Mouse (Mus musculus): Measurements from ENCODE around the gene Vmn1r127. TPM values are rescaled to one million over a fixed set of nuclear protein-coding genes. Genes with fewer than 3 reads are reported as not detected.
"Not testable (repeated sequence)": the region's sequence is repeated elsewhere in the genome, so short reads cannot be mapped to it uniquely, and the experiment has no call there.

The Vmn1r127 gene
- total RNA-seq (2021): not detected

DNA sequence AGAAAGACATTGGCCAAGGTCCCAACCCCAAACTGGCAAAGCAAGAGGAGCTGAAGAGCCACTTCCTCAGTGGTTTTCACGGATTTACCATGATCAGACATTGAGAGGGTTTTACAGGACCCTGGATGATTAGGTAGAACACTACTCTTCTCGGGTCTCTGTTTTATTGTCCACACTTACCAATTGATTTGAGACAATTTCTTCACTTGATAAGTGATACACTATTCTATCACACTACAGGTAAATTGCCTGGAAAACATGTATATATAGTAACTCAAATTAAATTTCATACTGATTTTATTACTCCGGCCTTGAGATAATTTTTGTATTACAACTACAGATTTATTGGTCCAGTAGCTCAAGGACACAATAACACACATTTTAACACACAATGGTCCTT, at the start of gene Vmn1r127:
Gene Vmn1r127 (minus strand): TSS at position 101 of the 400 bp plus-strand sequence.
- intact Hi-C loops (cut with DNase I): not testable (repeated sequence)

DNA sequence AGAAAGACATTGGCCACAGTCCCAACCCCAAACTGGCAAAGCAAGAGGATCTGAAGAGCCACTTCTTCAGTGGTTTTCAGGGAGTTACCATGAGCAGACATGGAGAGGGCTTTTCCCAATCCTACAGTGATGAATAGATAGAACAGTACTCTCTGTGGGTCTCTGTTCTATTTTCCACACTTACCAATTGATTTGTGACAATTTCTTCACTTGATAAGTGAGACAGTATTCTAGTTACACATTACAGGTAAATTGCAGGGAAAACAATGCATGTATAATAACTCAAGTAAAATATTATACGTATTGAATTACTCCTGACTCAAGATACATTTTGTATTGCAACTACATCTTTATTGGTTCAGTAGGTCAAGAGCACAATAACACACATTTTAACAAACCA, 41.5 kb upstream of the Vmn1r127 start, which contains the start of gene Vmn1r129:
Gene Vmn1r129 (minus strand): TSS at position 101 of the 400 bp plus-strand sequence.
- DNase-seq (ENCODE audit: low spot score); intact Hi-C loops (cut with DNase I): not testable (repeated sequence)

More for the DNA sequence above, at the start of gene Vmn1r127:
- not testable (repeated sequence) for DNase-seq (ENCODE audit: low spot score)

- DNase-seq (ENCODE audit: low spot score); intact Hi-C loops (cut with DNase I): not testable (repeated sequence)
Observed at GRCm38 (mm10) chr7:21349073-21349472, 29.4 kb upstream of the Vmn1r127 start, which contains the start of gene Vmn1r128. TSS of gene Vmn1r128 (plus strand) at chr7:21349373.

- DNase-seq (ENCODE audit: low spot score); intact Hi-C loops (cut with DNase I): not testable (repeated sequence)
Observed at GRCm38 (mm10) chr7:21301367-21301766, 18.3 kb downstream of the Vmn1r127 start, which contains the start of gene Vmn1r126. TSS of gene Vmn1r126 (minus strand) at chr7:21301467.

- intact Hi-C loops (cut with DNase I); DNase-seq (ENCODE audit: low spot score): not testable (repeated sequence)
Observed at GRCm38 (mm10) chr7:21271879-21272278, 47.8 kb downstream of the Vmn1r127 start, which contains the start of gene Vmn1r125. TSS of gene Vmn1r125 (plus strand) at chr7:21272179.

Other genes starting within 250 kb of the Vmn1r127 start
- not detected for gene Vmn1r121, start 221.3 kb downstream of the Vmn1r127 start, total RNA-seq (2021)
- not detected for gene Vmn1r122, start 185.7 kb downstream of the Vmn1r127 start, total RNA-seq (2021)
- gene Vmn1r123, start 157.7 kb downstream of the Vmn1r127 start, total RNA-seq (2021): not detected
- not detected for gene Gm5157, start 129.4 kb downstream of the Vmn1r127 start, total RNA-seq (2021)
- not detected for gene Vmn1r124, start 59.2 kb downstream of the Vmn1r127 start, total RNA-seq (2021)
- gene Vmn1r125, start 47.7 kb downstream of the Vmn1r127 start, total RNA-seq (2021): not detected
- not detected for gene Vmn1r126, start 18.4 kb downstream of the Vmn1r127 start, total RNA-seq (2021)
- gene Vmn1r128, start 29.5 kb upstream of the Vmn1r127 start, total RNA-seq (2021): not detected
- not detected for gene Vmn1r129, start 41.4 kb upstream of the Vmn1r127 start, total RNA-seq (2021)
- not detected for gene Gm6882, start 112.9 kb upstream of the Vmn1r127 start, total RNA-seq (2021)
- gene Vmn1r130, start 191.9 kb upstream of the Vmn1r127 start, total RNA-seq (2021): not detected
- not detected for gene Vmn1r131, start 226.2 kb upstream of the Vmn1r127 start, total RNA-seq (2021)

Measured in heart, postnatal 25 days (tissue).